Mouse (Mus musculus) mesoderm, embryonic 11.5 days (tissue): ENCODE data around the gene Cdan1.

Experiments
- DNase-seq: peaks from one replicate; pipeline ENCODE4 v3.0.0-alpha.2; 2012; ENCODE audit warnings: low read depth, low spot score

The Cdan1 gene

DNA sequence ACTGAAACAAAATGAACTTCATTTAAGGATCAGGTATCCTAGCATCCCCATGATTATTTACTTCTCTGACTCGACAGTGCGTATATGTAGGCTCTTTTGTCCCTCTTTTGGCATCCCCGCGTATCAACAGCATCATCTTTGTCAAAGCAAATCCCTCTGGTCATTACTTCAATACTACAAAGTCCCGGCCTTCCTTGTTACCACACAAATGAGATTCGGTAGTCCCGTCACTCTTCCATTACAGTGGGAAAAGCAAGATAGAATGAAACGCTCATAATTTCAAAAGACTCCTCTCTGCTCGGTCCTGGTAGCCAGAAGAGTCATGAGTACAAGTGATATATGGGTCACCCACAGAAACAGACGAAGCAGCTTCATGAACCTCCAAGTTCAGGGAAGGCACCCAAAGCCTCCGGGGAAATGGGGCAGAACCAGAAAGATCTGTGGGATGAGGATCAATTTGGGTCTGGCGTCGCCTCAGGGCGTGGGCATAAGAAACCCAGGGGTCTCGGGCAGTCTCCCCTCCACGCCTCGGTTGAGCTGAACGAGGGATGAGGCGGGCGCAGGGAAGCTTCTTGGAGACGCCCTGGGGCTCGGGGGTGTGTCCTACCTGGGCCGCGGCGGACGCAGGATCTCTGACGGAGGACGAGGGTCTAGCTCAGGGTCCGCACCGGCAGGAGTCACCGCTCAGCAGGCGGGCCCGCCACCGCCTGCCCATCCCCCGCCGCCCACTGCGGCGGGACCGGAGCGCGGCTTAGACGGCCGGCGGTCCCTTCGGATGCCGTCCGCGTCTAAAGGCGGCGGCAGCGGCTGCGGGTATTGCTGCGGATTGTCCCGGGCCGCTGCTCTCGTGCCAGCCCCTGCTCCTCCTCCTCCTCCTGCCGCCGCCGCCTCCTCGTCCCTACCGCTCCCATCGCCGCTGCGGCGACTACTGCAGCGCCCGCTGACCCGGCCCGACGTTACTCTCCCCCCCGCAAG, at the start of gene Cdan1:
Gene Cdan1 (minus strand): TSS at position 680 of the 975 bp plus-strand sequence.
- DNase-seq: peak; percentile 62

DNA sequence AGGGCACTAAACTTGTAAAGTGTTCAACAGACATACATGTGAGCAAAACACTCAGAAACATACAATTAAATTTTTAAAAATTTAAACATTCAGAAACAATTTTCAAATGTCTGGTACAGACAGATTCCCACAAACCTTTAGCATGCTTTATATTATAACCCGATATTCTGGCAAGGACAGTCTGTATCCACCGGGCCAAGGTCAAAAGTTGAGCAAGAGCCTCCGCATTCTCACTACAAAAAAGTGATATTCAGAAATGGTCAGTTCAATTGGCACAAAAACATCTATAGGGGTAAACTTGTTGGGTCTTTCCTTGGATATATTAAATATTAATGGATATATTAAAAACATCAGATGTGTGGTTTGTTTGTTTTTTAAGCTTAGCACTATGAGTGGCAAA, 46.4 kb upstream of the Cdan1 start:
- DNase-seq: no peak

DNA sequence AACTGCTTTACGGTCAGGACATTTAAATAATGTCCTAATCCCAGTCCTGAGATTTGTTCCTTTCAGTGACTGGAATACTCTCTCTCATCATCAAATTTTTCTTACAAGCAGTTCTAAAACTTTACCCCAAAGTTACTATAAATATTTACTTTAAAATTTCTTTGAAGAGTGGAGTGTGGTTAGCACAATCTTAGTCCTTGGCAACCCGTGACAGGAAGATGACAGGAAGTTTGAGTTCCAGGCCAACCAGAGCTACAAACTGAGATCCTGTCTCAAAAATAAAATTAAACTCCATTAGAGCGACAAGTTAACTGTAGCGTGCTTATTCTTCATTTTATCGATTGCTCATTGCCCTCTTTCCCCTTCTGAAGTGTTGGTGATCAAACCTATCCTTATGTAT, 37.7 kb upstream of the Cdan1 start:
- no peak for DNase-seq

- DNase-seq: no peak
Measured at GRCm38 (mm10) chr2:120873192-120873591, 23.3 kb upstream of the Cdan1 start.

DNA sequence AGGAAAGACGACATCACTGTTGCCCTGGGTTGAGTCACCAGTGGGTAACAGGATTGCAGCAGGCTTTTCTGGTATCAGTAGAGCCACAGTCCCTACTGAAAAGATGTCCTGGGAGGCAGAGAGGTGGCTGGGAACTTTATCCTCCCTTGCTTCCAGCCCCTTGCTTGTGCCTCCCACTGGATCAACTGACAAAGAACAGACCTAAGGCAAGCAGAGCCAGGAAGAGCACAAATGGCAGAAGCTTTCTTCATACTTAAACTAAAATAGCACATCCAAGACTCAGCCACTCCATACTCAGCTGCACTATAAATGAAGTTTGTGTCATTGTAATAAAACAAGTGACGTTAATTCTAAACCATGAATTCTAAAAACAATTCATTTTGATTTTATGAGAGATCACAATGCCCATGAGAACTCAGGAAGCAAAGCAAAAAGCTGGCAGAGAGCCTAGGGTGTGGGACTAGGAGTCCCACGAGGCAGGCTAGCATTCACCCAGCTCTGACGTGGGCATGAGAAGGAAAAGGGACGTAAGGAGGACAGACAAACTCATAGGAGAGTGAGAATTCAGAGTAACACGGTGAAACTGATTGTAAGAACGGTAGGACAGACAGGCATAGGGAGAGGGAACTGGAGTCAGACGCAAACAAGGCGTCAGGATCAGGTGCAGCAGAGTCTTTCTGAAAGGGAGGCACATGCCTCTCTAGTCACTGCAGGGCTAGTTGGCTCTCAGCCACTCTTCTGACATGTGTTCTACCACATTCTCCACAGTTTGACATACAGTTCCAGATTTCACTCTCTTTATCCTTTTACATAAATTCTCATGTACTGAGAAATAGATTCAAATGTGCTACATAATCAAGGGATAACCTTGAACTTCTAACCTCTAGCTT, 21.8 kb upstream of the Cdan1 start:
- no peak for DNase-seq

DNA sequence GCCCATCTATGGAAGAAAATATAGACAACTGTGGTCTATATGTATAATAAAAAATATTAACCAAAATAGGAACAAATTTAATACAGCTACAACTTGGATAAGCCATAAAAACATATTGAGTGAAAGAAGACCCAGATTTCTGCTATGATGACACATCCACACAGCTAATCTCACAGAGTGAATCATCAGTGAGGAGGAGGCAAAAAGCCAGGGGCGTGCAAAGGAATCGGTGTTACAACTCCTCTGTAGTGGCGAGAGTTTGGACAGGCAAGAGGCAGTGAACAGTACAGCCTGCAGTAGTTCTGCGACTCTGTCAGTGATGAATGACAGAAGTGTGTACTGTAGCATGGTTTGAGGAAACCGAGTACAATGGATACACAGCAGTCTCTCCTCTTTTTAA, 17.4 kb upstream of the Cdan1 start:
- no peak for DNase-seq

DNA sequence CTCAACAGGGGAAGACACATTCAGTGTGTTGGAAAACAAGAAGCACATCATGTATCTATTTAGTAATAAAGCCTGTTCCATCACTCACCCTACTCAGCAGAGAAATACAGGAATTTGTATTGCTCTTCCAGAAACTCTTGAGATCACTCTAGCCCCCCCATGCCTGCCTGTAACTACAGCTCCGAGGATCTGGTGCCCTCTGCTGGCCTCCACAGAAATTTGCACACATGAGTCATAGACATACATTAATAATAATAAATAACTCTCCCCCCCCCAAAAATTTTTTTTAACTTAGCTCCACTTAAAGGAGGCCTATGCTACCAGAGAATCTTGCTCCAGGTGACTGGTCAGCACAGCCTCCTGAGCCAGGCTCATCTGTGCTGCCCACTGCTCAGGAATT, 16.6 kb upstream of the Cdan1 start:
- peak; percentile 45 for DNase-seq

GRCm38 (mm10) chr2:120863389-120863788, 13.5 kb upstream of the Cdan1 start:
- DNase-seq: no peak

GRCm38 (mm10) chr2:120860699-120861098, 10.8 kb upstream of the Cdan1 start:
- DNase-seq: no peak

- no peak for DNase-seq
Measured at GRCm38 (mm10) chr2:120858131-120858530, 8.2 kb upstream of the Cdan1 start.

DNA sequence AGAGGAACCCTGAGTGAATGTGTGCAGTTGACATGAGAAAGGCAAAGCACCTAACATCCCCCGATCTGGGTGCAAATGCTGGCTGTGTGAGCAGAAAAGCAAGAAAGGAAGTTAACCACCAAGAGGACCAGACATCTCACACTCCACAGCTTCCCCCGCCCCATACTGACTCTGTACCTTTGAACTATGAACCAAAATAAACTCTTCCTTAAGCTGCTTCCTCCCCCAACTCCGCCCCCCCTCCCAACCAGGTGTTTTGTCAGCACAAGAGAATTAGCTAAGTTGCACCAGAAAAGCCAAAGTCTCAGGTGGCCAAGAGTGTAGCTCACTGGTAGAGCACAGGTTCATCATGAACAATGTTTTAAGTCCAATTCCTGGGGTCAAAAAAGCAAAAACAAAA, 3.2 kb upstream of the Cdan1 start:
- no peak for DNase-seq

DNA sequence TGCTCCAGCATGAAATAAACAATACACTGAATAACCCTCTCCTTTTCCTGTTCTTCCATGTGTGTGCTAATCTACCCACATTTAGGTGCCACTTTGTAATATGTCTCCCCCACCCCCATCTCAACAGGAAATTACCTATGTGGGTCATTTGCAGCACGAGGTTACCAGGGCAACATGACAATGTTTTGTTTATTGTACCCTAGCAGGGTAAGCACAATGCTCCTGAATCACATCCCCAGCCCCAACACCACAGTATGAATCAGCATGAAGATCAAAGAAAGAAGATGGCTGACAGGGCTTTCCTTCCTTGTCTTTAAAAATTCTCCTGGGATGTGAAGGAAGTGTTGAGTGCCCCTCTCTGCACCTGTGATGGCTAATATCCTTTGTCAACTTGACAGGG, 2.7 kb upstream of the Cdan1 start:
- DNase-seq: no peak

DNA sequence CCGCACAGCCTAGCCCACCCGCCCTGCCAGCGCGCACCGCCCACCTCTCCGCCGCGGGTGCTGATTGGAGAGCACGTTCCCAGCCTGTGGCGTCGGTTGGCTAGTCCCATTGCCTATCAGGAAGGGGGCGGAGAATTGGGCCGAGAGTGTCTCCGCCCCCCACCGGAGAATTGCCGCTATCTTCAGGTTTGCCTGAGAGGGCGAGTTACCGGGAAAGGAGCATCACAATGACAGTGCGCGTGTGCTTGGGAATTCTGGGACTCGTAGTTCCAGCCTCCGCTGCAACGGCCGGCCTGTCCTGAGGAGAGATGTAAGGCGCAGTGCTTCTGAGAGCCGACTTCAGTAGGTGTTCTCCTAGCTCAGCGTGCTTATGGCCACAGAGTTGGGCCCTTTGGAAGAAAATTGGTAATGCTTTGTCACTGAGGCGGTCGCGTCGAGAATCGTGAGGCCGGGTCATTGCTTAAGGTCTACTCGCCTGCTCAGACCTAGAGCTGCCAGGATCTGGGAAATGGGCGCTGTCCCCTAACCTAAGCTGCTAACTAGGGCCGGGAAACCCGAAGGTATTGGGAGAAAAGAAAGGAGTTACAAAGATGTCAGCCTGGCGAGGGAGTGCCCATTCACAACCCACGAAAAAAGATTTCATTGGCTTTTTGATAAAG, 625 bp upstream of the Cdan1 start, which contains the start of gene Ttbk2:
Gene Ttbk2 (minus strand): TSS at position 181 of the 659 bp plus-strand sequence.
- DNase-seq: peak; percentile 97

DNA sequence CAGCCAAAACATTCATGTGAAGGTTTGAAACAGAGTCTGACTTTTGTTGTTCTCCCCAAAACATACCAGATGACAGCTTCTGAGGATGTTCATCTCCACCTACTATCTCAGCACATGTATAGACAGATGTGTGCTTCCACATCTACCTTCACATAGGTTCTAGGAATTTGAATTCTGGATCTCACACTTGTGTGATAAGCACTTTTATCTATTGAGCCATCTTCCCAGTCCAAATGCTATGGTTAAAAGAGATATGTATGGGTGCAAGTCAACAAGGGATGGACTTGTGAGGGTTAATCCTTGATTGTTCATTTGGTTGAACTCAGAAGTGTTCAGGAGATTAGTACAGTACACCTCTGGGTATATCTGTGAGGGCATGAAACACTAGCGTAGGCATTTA, 4.6 kb downstream of the Cdan1 start:
- no peak for DNase-seq

DNA sequence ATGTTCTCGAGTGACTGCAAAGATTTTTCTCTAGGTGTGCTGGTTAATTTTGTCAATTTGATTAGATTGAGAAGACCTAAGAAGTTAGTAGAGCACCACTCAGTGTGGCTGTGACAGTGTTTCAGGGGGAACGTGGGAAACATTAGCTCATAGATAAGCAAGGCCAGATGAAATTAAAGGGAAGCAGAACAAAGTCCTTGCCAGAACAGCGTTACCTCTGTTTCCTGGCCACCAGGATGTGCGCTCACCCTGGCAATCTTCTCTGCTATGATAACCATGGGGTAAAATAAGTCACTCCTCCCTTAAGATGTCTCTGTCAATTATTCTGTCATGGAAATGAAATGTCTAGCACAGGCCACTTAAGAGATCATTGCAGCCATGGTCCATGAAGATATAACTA, 5.9 kb downstream of the Cdan1 start:
- DNase-seq: no peak

DNA sequence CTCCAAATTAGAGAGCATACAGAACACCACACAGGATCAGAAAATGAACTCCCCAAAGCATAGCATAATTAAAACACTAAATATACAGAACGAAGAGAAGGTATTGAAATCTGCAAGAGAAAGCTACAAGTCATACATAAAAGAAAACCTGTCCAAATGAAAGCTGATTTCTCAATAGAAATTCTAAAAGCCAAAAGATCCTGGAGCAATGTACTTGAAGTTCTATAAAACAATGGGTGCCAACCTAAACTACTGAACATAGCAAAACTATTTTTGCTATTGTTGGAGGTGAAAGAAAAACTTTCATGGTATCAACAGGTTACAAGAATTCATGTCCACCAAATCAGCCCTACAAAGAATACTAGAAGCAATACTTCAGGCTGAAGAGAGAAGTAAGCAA, 8.7 kb downstream of the Cdan1 start:
- no peak for DNase-seq

GRCm38 (mm10) chr2:120835167-120835566, 14.8 kb downstream of the Cdan1 start:
- DNase-seq: no peak

DNA sequence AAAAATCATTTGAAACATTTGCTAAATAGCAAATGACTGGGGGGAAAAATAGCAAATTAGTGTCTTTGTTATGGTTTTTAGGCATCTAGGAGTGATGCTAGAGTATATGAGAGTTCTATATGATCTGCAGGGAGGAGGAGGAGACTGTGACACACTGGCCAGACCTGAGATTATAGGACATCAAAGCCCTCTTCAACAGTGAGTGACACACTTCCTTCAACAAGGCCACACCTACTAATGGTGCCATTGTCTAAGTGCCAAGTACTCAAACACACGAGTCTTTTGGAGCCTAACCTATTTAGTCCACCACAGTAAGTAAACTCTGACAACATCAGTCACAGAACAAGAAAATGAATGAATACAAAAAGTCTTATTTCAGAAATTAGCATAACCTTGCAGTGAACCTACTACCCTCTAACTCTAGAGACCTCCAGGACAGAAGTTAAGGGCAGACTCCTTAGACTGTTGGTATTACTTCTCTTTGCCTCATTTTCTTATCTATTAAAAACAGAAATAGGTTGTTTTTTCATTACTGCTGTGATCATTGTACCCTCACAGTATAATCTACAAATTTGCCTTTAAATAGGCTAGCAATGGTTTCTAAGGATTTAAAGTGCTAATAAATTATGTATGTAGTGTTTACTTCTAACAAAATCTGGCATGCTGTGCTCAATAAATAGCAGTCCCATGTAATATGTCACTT, 22.8 kb downstream of the Cdan1 start:
- DNase-seq: no peak

DNA sequence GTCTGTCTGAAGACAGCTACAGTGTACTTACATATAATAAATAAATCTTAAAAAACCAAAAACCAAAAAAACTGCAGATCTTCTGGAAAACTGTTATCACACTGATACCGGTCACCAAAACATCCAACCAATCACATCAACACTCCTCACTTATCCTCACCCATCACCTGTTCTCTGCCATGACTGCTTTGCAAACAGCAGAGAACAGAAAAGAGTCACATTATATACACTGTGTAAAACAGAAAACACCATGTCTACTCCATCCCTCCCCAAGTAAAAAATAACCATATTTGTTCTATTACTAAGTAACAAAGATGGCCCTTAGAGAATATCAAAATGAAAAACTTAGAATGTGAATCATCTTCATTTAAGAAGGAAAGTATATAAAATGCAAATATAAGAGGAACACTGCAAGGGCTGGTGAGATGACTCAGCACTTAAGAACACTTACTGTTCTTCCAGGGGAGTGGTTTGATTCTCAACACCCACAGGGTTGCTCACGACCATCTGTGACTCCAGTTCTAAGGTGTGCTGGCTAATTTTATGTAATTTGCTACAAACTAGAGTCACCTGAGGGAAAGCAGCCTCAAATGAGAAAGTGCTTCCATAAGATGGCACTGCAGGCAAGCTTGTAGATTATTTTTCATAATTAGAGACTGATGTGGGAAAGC, 79.5 kb downstream of the Cdan1 start:
- no peak for DNase-seq

DNA sequence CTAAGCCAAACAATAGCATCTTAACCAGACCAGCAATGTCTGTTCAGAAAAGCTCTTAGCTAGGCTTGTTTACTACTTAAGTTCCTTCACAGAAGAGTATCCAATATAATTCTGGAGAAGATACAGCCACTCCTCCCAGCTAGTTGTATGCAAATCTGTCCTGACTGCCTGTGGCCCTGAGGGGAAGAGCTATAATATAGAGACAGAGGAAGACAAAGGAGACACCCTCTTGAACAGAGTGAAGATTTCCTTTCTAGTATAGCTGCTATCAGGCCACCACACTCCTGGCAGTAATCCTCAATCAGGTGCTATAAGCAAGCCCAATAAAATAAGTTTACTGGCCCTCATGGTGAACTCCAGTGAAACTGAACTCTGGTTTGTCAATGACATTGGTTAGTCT, 88.0 kb downstream of the Cdan1 start:
- no peak for DNase-seq

DNA sequence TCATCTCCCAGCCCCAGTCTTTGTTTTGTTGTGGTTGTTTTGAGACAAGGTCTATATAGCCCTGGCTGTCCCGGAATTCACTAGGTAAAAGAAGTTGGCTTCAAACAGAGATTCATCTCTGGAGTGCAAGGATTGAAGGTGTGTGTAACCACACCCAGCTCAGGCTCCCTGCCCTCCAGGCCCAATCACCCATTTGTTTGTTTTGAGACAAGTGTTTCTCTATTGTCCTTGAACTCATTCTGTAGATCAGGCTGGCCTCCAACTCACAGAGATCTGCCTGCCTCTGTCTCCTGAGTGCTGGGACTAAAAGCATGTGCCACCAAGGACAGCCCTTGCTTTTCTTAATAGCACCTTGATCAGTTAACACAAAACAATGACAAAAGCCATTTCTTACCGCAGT, 101.9 kb downstream of the Cdan1 start:
- no peak for DNase-seq
